Mouse (Mus musculus): Measurements from ENCODE around the gene Nek1.

DNA sequence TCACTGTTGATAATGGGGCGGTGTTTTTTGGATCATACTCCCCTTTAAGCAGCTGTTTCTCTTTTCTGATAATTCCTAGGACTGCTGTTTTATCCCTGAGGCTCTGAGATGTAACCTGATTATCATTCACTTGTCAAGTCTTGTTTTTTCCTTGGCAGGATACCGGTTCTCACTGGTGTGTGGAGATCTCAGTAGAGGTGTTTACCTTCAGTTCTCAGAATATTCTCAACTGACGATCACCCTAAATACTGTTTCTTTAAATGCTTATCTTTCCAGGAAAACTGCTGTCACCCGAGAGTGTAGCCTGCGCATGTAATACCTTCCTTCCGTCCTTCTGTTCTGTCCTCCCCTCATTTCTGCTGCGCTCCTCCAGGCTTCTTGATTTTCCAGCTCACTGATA, 67.4 kb downstream of the Nek1 start:
- TF ChIP-seq CTCF (IDR thresholded peaks at IDR 0.05; ENCODE audit: insufficient read depth, low read length) (no peak), POLR2A (IDR thresholded peaks at IDR 0.05; ENCODE audit: borderline replicate concordance, extremely low read depth, low read depth, low read length) (no peak)

All from lung, adult 2 months (tissue).